Comparison of ENCODE assay signal across 15 mouse cellular contexts in the genomic region with DNA sequence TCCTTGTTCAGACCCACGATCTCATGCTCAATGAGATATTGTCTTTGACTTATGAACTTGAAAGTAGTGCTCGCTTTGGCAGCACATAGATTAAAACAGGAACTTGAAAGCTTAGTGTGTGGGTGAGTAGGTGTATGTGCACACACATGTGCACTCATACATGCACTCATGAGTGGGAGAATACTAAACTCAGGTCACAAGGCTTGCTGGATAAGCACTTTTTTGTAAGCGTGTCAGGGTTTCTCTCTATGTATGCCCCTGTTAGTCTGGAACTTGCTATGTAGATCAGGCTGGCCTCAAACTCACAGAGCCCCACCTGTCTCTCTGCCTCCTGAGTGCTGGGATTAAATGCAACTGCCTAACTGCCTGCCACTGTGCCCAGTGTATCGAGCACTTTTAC. TPM values are rescaled to one million over a fixed set of nuclear protein-coding genes. Genes with fewer than 3 reads are reported as not detected.
DNase-seq lines count a peak whose midpoint lies in the region; ATAC-seq and TF ChIP-seq lines count a peak whose summit lies in the region.
"Had no signal": no experiment of that assay in that cellular context is flagged by ENCODE, and none has a peak within 500 bp of the region (broad histone marks: within the 10 kb centered on the region; RNA-seq: fewer than 3 reads in every experiment).

No protein-coding gene starts in this region.

- H3K27me3 ChIP-seq in heart, embryonic 14.5 days (ENCODE audit: control insufficient read depth, insufficient read depth, low read length): no peaks in the 10 kb centered on the region
- H3K27me3 ChIP-seq in neural tube, embryonic 13.5 days: peaks cover 7% of the 10 kb centered on the region; the same call in 1 of the 2 replicates
- H3K27me3 ChIP-seq in intestine, postnatal 0 days (replicated peaks; ENCODE audit: control insufficient read depth, insufficient read depth, low read length): no peaks in the 10 kb centered on the region
- no peaks in the 10 kb centered on the region for H3K27me3 ChIP-seq in stomach, postnatal 0 days (ENCODE audit: control insufficient read depth, insufficient read depth, low read length)
- H3K27me3 ChIP-seq: embryonic facial prominence, embryonic 12.5 days; forebrain, embryonic 13.5 days; limb, embryonic 15.5 days had no signal

- no peak overlapping the region for H3K4me3 ChIP-seq in heart, embryonic 14.5 days (ENCODE audit: control insufficient read depth in 1 of 2, insufficient read depth in 1 of 2, low read depth in 1 of 2, low read length in 2 of 2)
- H3K4me3 ChIP-seq in neural tube, embryonic 13.5 days: no peak overlapping the region
- no peak overlapping the region for H3K4me3 ChIP-seq in intestine, postnatal 0 days (ENCODE audit: low read depth, low read length)
- no peak overlapping the region for H3K4me3 ChIP-seq in stomach, postnatal 0 days (ENCODE audit: low read depth, low read length)
- no peak overlapping the region for H3K4me3 ChIP-seq in layer of hippocampus, adult 2 months
- H3K4me3 ChIP-seq: embryonic facial prominence, embryonic 12.5 days; forebrain, embryonic 13.5 days; limb, embryonic 15.5 days had no signal

- no peak for TF ChIP-seq EP300 in stomach, postnatal 0 days (optimal IDR thresholded peaks at IDR 0.05)

- peak overlapping the region; percentile 94 to 99 for H3K27ac ChIP-seq in heart, embryonic 14.5 days (replicated peaks in 1 of 2; ENCODE audit: control insufficient read depth in 1 of 2, insufficient read depth in 1 of 2, low read depth in 2 of 2, low read length in 2 of 2)
- H3K27ac ChIP-seq in neural tube, embryonic 13.5 days (replicated peaks): 0 out of 2 replicates have a peak overlapping the region, but pooled peaks have one; percentile 13
- H3K27ac ChIP-seq in intestine, postnatal 0 days (ENCODE audit: low read depth, low read length): peak overlapping the region; percentile 91
- peak overlapping the region; percentile 94 for H3K27ac ChIP-seq in stomach, postnatal 0 days (replicated peaks)
- H3K27ac ChIP-seq in layer of hippocampus, adult 2 months: no peak overlapping the region
- H3K27ac ChIP-seq: embryonic facial prominence, embryonic 12.5 days; forebrain, embryonic 13.5 days had no signal

- H3K9ac ChIP-seq in heart, embryonic 14.5 days (ENCODE audit: low read length): 0 out of 2 replicates have a peak overlapping the region, but pooled peaks have one; percentile 17
- H3K9ac ChIP-seq in neural tube, embryonic 13.5 days: no peak overlapping the region
- H3K9ac ChIP-seq in intestine, postnatal 0 days (ENCODE audit: low read depth, low read length): no peak overlapping the region
- H3K9ac ChIP-seq in stomach, postnatal 0 days (ENCODE audit: low read length): no peak overlapping the region
- H3K9ac ChIP-seq: embryonic facial prominence, embryonic 12.5 days; forebrain, embryonic 13.5 days; limb, embryonic 15.5 days had no signal

- ATAC-seq in heart, embryonic 14.5 days (ENCODE audit: insufficient number of reproducible peaks, insufficient read depth, low FRiP score, low read depth): no peak
- ATAC-seq in neural tube, embryonic 13.5 days (ENCODE audit: low read depth): no peak
- ATAC-seq in intestine, postnatal 0 days: no peak
- ATAC-seq in stomach, postnatal 0 days (ENCODE audit: low FRiP score, low TSS enrichment): 0 out of 2 replicates have a peak, but pooled peaks have one; percentile 2
- ATAC-seq: forebrain, embryonic 13.5 days; midbrain, embryonic 16.5 days had no signal

- intact Hi-C loops in heart, postnatal 25 days (cut with DNase I): loop anchor here (1.0 kb wide), 1 partner anchor 18 kb away; no protein-coding TSS in a partner anchor

- H3K4me1 ChIP-seq in heart, embryonic 14.5 days (ENCODE audit: control insufficient read depth in 2 of 2, insufficient read depth in 2 of 2, low read length in 2 of 2): peaks cover 19 to 20% of the 10 kb centered on the region in 2 experiments
- H3K4me1 ChIP-seq in neural tube, embryonic 13.5 days (replicated peaks): no peaks in the 10 kb centered on the region
- 0 out of 2 replicates have a peak, but pooled peaks cover 3% of the 10 kb centered on the region for H3K4me1 ChIP-seq in intestine, postnatal 0 days (replicated peaks; ENCODE audit: control insufficient read depth, insufficient read depth, low read length)
- peaks cover 6% of the 10 kb centered on the region; the same call in 1 of the 2 replicates for H3K4me1 ChIP-seq in stomach, postnatal 0 days (replicated peaks; ENCODE audit: control insufficient read depth, insufficient read depth)
- H3K4me1 ChIP-seq: embryonic facial prominence, embryonic 12.5 days; forebrain, embryonic 13.5 days; limb, embryonic 15.5 days had no signal

- WGBS in heart, embryonic 14.5 days: 81% methylated on average over 4 of the region's 4 CpGs
- 86% methylated on average over 4 of the region's 4 CpGs for WGBS in neural tube, embryonic 13.5 days
- WGBS in intestine, postnatal 0 days: 74% methylated on average over 4 of the region's 4 CpGs
- WGBS in stomach, postnatal 0 days: 77% methylated on average over 4 of the region's 4 CpGs

- H3K36me3 ChIP-seq in heart, embryonic 14.5 days (ENCODE audit: control insufficient read depth, insufficient read depth, low read length): no peaks in the 10 kb centered on the region
- H3K36me3 ChIP-seq in neural tube, embryonic 13.5 days: no peaks in the 10 kb centered on the region
- no peaks in the 10 kb centered on the region for H3K36me3 ChIP-seq in intestine, postnatal 0 days (ENCODE audit: control insufficient read depth, insufficient read depth)
- H3K36me3 ChIP-seq in stomach, postnatal 0 days (ENCODE audit: control insufficient read depth, insufficient read depth, low read length): no peaks in the 10 kb centered on the region
- H3K36me3 ChIP-seq: embryonic facial prominence, embryonic 12.5 days; limb, embryonic 15.5 days had no signal

- H3K9me3 ChIP-seq in heart, embryonic 14.5 days (ENCODE audit: control insufficient read depth, low read length): no peaks in the 10 kb centered on the region
- H3K9me3 ChIP-seq in neural tube, embryonic 13.5 days: no peaks in the 10 kb centered on the region
- H3K9me3 ChIP-seq in intestine, postnatal 0 days (ENCODE audit: control insufficient read depth): no peaks in the 10 kb centered on the region
- H3K9me3 ChIP-seq in stomach, postnatal 0 days (ENCODE audit: control insufficient read depth, low read length): no peaks in the 10 kb centered on the region
- H3K9me3 ChIP-seq: embryonic facial prominence, embryonic 12.5 days; forebrain, embryonic 13.5 days; limb, embryonic 15.5 days had no signal

- no peak for TF ChIP-seq CTCF in intestine, postnatal 0 days (IDR thresholded peaks at IDR 0.05; ENCODE audit: low read depth)
- TF ChIP-seq CTCF in stomach, postnatal 0 days (IDR thresholded peaks at IDR 0.05; ENCODE audit: low read depth): no peak
- no peak for TF ChIP-seq CTCF in layer of hippocampus, adult 2 months (conservative IDR thresholded peaks at IDR 0.05)

- H3K4me2 ChIP-seq in heart, embryonic 14.5 days (ENCODE audit: low read length): 0 out of 2 replicates have a peak overlapping the region, but pooled peaks have one; percentile 9
- H3K4me2 ChIP-seq in neural tube, embryonic 13.5 days: no peak overlapping the region
- H3K4me2 ChIP-seq in intestine, postnatal 0 days (replicated peaks; ENCODE audit: low read depth): no peak overlapping the region
- H3K4me2 ChIP-seq in stomach, postnatal 0 days (replicated peaks; ENCODE audit: low read depth): no peak overlapping the region
- H3K4me2 ChIP-seq: embryonic facial prominence, embryonic 12.5 days; forebrain, embryonic 13.5 days; limb, embryonic 15.5 days had no signal

- no peak for DNase-seq in heart, postnatal 25 days (ENCODE audit: low spot score)
- no peak for DNase-seq in neural tube, embryonic 10.5 days (ENCODE audit: extremely low spot score, low spot score)
- DNase-seq in stomach, postnatal 0 days (ENCODE audit: low spot score): no peak
- DNase-seq in cerebellum, adult 18-20 months: no peak
- no peak for DNase-seq in layer of hippocampus, adult 2 months (ENCODE audit: low spot score in 2 of 2)
- DNase-seq: cerebellum, adult 9-11 months; layer of hippocampus, postnatal 36 days; thymus, postnatal 25 days had no signal

RNA-seq across cellular contexts. Expression of gene Spag9, which starts 8.9 kb away (rescaled TPM):
- polyA plus RNA-seq in heart, embryonic 14.5 days (2014; fragmentation: Nextera tagmentation; extraction: Ambion mirVana): 54.5 and 63.8 TPM in 2 replicates
- 100 to 1,000 TPM; 132 to 139 TPM for total RNA-seq in heart, postnatal 25 days (2021)
- 82.4 and 83.4 TPM in 2 replicates for polyA plus RNA-seq in neural tube, embryonic 13.5 days (2015; fragmentation: Nextera tagmentation; extraction: Ambion mirVana)
- polyA plus RNA-seq in intestine, postnatal 0 days (2015; fragmentation: Nextera tagmentation; extraction: Ambion mirVana): 64.1 and 72.3 TPM in 2 replicates
- 30.2 and 32.5 TPM in 2 replicates for polyA plus RNA-seq in stomach, postnatal 0 days (2015; fragmentation: Nextera tagmentation; extraction: Ambion mirVana)
- 100 to 1,000 TPM; 213 to 217 TPM for total RNA-seq in layer of hippocampus, adult 2 months (2021)

RNA-seq across cellular contexts. Expression of gene Nme1, which starts 18.7 kb away (rescaled TPM):
- 93.3 and 94.9 TPM in 2 replicates for polyA plus RNA-seq in heart, embryonic 14.5 days (2014; fragmentation: Nextera tagmentation; extraction: Ambion mirVana)
- total RNA-seq in heart, postnatal 25 days (2021): 10 to 100 TPM; 12.9 to 15.5 TPM
- polyA plus RNA-seq in neural tube, embryonic 13.5 days (2015; fragmentation: Nextera tagmentation; extraction: Ambion mirVana): 302 and 356 TPM in 2 replicates
- polyA plus RNA-seq in intestine, postnatal 0 days (2015; fragmentation: Nextera tagmentation; extraction: Ambion mirVana): 132 and 146 TPM in 2 replicates
- polyA plus RNA-seq in stomach, postnatal 0 days (2015; fragmentation: Nextera tagmentation; extraction: Ambion mirVana): 93.8 and 106 TPM in 2 replicates
- total RNA-seq in layer of hippocampus, adult 2 months (2021): 10 to 100 TPM; 68.7 to 75.0 TPM

RNA-seq across cellular contexts. Expression of gene Gm20390, which starts 18.9 kb away (rescaled TPM):
- polyA plus RNA-seq in heart, embryonic 14.5 days (2014; fragmentation: Nextera tagmentation; extraction: Ambion mirVana): 237 and 241 TPM in 2 replicates
- 10 to 100 TPM; 15.9 to 21.2 TPM for total RNA-seq in heart, postnatal 25 days (2021)
- 330 and 375 TPM in 2 replicates for polyA plus RNA-seq in neural tube, embryonic 13.5 days (2015; fragmentation: Nextera tagmentation; extraction: Ambion mirVana)
- polyA plus RNA-seq in intestine, postnatal 0 days (2015; fragmentation: Nextera tagmentation; extraction: Ambion mirVana): 228 and 239 TPM in 2 replicates
- 239 and 273 TPM in 2 replicates for polyA plus RNA-seq in stomach, postnatal 0 days (2015; fragmentation: Nextera tagmentation; extraction: Ambion mirVana)
- total RNA-seq in layer of hippocampus, adult 2 months (2021): 100 to 1,000 TPM in 1 of 2 experiments, 10 to 100 TPM in 1; 96.8 to 111 TPM

RNA-seq across cellular contexts. Expression of gene Nme2, which starts 31.0 kb away (rescaled TPM):
- 396 and 422 TPM in 2 replicates for polyA plus RNA-seq in heart, embryonic 14.5 days (2014; fragmentation: Nextera tagmentation; extraction: Ambion mirVana)
- total RNA-seq in heart, postnatal 25 days (2021): 1,000 to 10,000 TPM; 1,044 to 1,063 TPM
- polyA plus RNA-seq in neural tube, embryonic 13.5 days (2015; fragmentation: Nextera tagmentation; extraction: Ambion mirVana): 86.7 and 107 TPM in 2 replicates
- 370 and 400 TPM in 2 replicates for polyA plus RNA-seq in intestine, postnatal 0 days (2015; fragmentation: Nextera tagmentation; extraction: Ambion mirVana)
- 376 and 433 TPM in 2 replicates for polyA plus RNA-seq in stomach, postnatal 0 days (2015; fragmentation: Nextera tagmentation; extraction: Ambion mirVana)
- 100 to 1,000 TPM in 1 of 2 experiments, 10 to 100 TPM in 1; 80.1 to 110 TPM for total RNA-seq in layer of hippocampus, adult 2 months (2021)
